Mouse (Mus musculus): ENCODE data around the gene Usp20. TPM values are rescaled to one million over a fixed set of nuclear protein-coding genes. Genes with fewer than 3 reads are reported as not detected.

Gene Usp20
- polyA plus RNA-seq, 1 experiment from 2014 or later = 19.8 TPM

GRCm38 (mm10) chr2:31068246-31069113 is 86.4 kb downstream of the Usp20 start:
- 17% methylated on average over 13 of the region's 13 CpGs for WGBS
- 0 out of 2 replicates have a peak overlapping the region, but pooled peaks have one; percentile 21 for H3K4me3 ChIP-seq
- peak overlapping the region; percentile 91 for H3K27ac ChIP-seq (replicated peaks)
- H3K36me3 ChIP-seq = peaks cover 17% of the 10 kb centered on the region
- no peaks in the 10 kb centered on the region for H3K27me3 ChIP-seq (ENCODE audit: low read depth, poor library complexity, severe bottlenecking)
- DNase-seq (ENCODE audit: low spot score) = peak; percentile 68
- H3K9me3 ChIP-seq (replicated peaks) = peaks cover 9% of the 10 kb centered on the region; the same call in 1 of the 2 replicates
- peaks cover 31% of the 10 kb centered on the region for H3K4me1 ChIP-seq

- Histone ChIP-seq H3K9me3 (replicated peaks) (peaks cover 9% of the 10 kb centered on the region; the same call in 1 of the 2 replicates), H3K4me3 (0 out of 2 replicates have a peak overlapping the region, but pooled peaks have one; percentile 9), H3K27me3 (ENCODE audit: low read depth, poor library complexity, severe bottlenecking) (no peaks in the 10 kb centered on the region), H3K4me1 (peaks cover 31% of the 10 kb centered on the region), H3K27ac (replicated peaks) (peak overlapping the region; percentile 91), H3K36me3 (peaks cover 20% of the 10 kb centered on the region)
- WGBS = 78% methylated on average over 4 of the region's 4 CpGs
- no peak for DNase-seq (ENCODE audit: low spot score)
Observed at GRCm38 (mm10) chr2:31069114-31069445, 87.0 kb downstream of the Usp20 start.

GRCm38 (mm10) chr2:31069506-31069905 is 87.4 kb downstream of the Usp20 start:
- H3K36me3 ChIP-seq = peaks cover 20% of the 10 kb centered on the region
- H3K4me3 ChIP-seq = no peak overlapping the region
- H3K27me3 ChIP-seq (ENCODE audit: low read depth, poor library complexity, severe bottlenecking) = no peaks in the 10 kb centered on the region
- H3K9me3 ChIP-seq (replicated peaks) = peaks cover 9% of the 10 kb centered on the region; the same call in 1 of the 2 replicates
- 92% methylated on average over 7 of the region's 7 CpGs for WGBS
- H3K4me1 ChIP-seq = peaks cover 31% of the 10 kb centered on the region
- no peak for DNase-seq (ENCODE audit: low spot score)
- peak overlapping the region; percentile 91 for H3K27ac ChIP-seq (replicated peaks)

Other genes starting within 250 kb of the Usp20 start
- gene 1700001O22Rik, start 178.6 kb upstream of the Usp20 start, polyA plus RNA-seq (2016; fragmentation: Nextera tagmentation; extraction: Ambion mirVana) = 3.5 and 4.0 TPM in 2 replicates
- gene Ntmt1, start 174.5 kb upstream of the Usp20 start, polyA plus RNA-seq (2016; fragmentation: Nextera tagmentation; extraction: Ambion mirVana) = 126 and 127 TPM in 2 replicates
- gene Asb6, start 151.9 kb upstream of the Usp20 start, polyA plus RNA-seq (2016; fragmentation: Nextera tagmentation; extraction: Ambion mirVana) = 43.9 and 45.8 TPM in 2 replicates
- 22.3 and 29.5 TPM in 2 replicates for gene Prrx2, start 147.3 kb upstream of the Usp20 start, polyA plus RNA-seq (2016; fragmentation: Nextera tagmentation; extraction: Ambion mirVana)
- gene Ptges, start 52.4 kb upstream of the Usp20 start, polyA plus RNA-seq (2016; fragmentation: Nextera tagmentation; extraction: Ambion mirVana) = 5.8 and 9.7 TPM in 2 replicates
- gene Tor1b, start 29.3 kb upstream of the Usp20 start, polyA plus RNA-seq (2016; fragmentation: Nextera tagmentation; extraction: Ambion mirVana) = 21.9 and 22.4 TPM in 2 replicates
- 90.6 and 94.5 TPM in 2 replicates for gene Tor1a, start 14.3 kb upstream of the Usp20 start, polyA plus RNA-seq (2016; fragmentation: Nextera tagmentation; extraction: Ambion mirVana)
- 63.3 and 71.9 TPM in 2 replicates for gene BC005624, start 78 bp upstream of the Usp20 start, polyA plus RNA-seq (2016; fragmentation: Nextera tagmentation; extraction: Ambion mirVana)
- 11.8 and 14.3 TPM in 2 replicates for gene Fnbp1, start 159.7 kb downstream of the Usp20 start, polyA plus RNA-seq (2016; fragmentation: Nextera tagmentation; extraction: Ambion mirVana)
- 33.8 and 39.0 TPM in 2 replicates for gene Gpr107, start 170.0 kb downstream of the Usp20 start, polyA plus RNA-seq (2016; fragmentation: Nextera tagmentation; extraction: Ambion mirVana)